Mouse (Mus musculus): ENCODE data around the gene Vmn2r86. TPM values are rescaled to one million over a fixed set of nuclear protein-coding genes. Genes with fewer than 3 reads are reported as not detected.
"Not testable (repeated sequence)": the region's sequence is repeated elsewhere in the genome, so short reads cannot be mapped to it uniquely, and the experiment has no call there.

Vmn2r86 gene
- not detected for total RNA-seq (2021)
- long read RNA-seq, experiment 1: 0 reads
- long read RNA-seq, experiment 2: 0 reads

GRCm38 (mm10) chr10:130455950-130456349, at the start of gene Vmn2r86:
Vmn2r86 (minus strand) TSS chr10:130456050.
- not testable (repeated sequence) for DNase-seq (ENCODE audit: low spot score)

GRCm38 (mm10) chr10:130497296-130497695, 41.4 kb upstream of the Vmn2r86 start, which contains the start of gene Vmn2r87:
Vmn2r87 (minus strand) TSS chr10:130497396.
- no peak for DNase-seq (ENCODE audit: low spot score)

- no peak for DNase-seq (ENCODE audit: low spot score)
Observed at GRCm38 (mm10) chr10:130470311-130470760, 14.5 kb upstream of the Vmn2r86 start.

- no peak for DNase-seq (ENCODE audit: low spot score)
Observed at GRCm38 (mm10) chr10:130444776-130445175, 11.1 kb downstream of the Vmn2r86 start.

GRCm38 (mm10) chr10:130434185-130434898, 21.5 kb downstream of the Vmn2r86 start:
- DNase-seq (ENCODE audit: low spot score): not testable (repeated sequence)

- DNase-seq (ENCODE audit: low spot score): not testable (repeated sequence)
Observed at GRCm38 (mm10) chr10:130429603-130430002, 26.2 kb downstream of the Vmn2r86 start, which contains the start of gene Vmn2r85. Vmn2r85 (minus strand) TSS chr10:130429703.

GRCm38 (mm10) chr10:130422368-130422767, 33.5 kb downstream of the Vmn2r86 start:
- DNase-seq (ENCODE audit: low spot score): not testable (repeated sequence)

- no peak for DNase-seq (ENCODE audit: low spot score)
Observed at GRCm38 (mm10) chr10:130420401-130420800, 35.4 kb downstream of the Vmn2r86 start.

- DNase-seq (ENCODE audit: low spot score): not testable (repeated sequence)
Observed at GRCm38 (mm10) chr10:130419954-130420353, 35.9 kb downstream of the Vmn2r86 start.

GRCm38 (mm10) chr10:130416352-130416751, 39.5 kb downstream of the Vmn2r86 start:
- not testable (repeated sequence) for DNase-seq (ENCODE audit: low spot score)

- not testable (repeated sequence) for DNase-seq (ENCODE audit: low spot score)
Observed at GRCm38 (mm10) chr10:130412167-130412698, 43.6 kb downstream of the Vmn2r86 start.

- DNase-seq (ENCODE audit: low spot score): no peak
Observed at GRCm38 (mm10) chr10:130394232-130394631, 61.6 kb downstream of the Vmn2r86 start, which contains the start of gene Vmn2r84. Vmn2r84 (minus strand) TSS chr10:130394332.

Other genes with a start within 250 kb of the Vmn2r86 start
- not detected for gene Olfr827, start 241.6 kb downstream of the Vmn2r86 start, total RNA-seq (2021)
- gene Neurod4, start 175.8 kb downstream of the Vmn2r86 start, total RNA-seq (2021): not detected
- gene Tespa1, start 133.2 kb downstream of the Vmn2r86 start, total RNA-seq (2021): under 1 TPM; 0.18 to 0.47 TPM
- gene Vmn2r84, start 61.7 kb downstream of the Vmn2r86 start, total RNA-seq (2021): not detected
- not detected for gene Vmn2r85, start 26.3 kb downstream of the Vmn2r86 start, total RNA-seq (2021)
- not detected for gene Vmn2r87, start 41.3 kb upstream of the Vmn2r86 start, total RNA-seq (2021)